Mouse (Mus musculus) midbrain, postnatal 0 days (tissue): ENCODE measurements around the gene Gm9903. TPM values are rescaled to one million over a fixed set of nuclear protein-coding genes. Genes with fewer than 3 reads are reported as not detected.

Experiments
- ATAC-seq: fragments of 200-750 bp; cut with Nextera tagmentation; 2 replicates; pipeline ENCODE4 v1.8.0; 2017; ENCODE audit warnings: moderate number of reproducible peaks, mild to moderate bottlenecking, moderate TSS enrichment, moderate library complexity; ENCODE audit not compliant: low FRiP score
- DNase-seq: peaks from one replicate; pipeline ENCODE4 v3.0.0-alpha.2; 2015; ENCODE audit warnings: low spot score
- H3K27ac ChIP-seq: fragments of 300-500 bp; sonication (generic); 2 replicates; pipeline ENCODE4 v1.5.1; 2014; ENCODE audit warnings: low read depth, mild to moderate bottlenecking, low read length, mixed read lengths
- H3K27me3 ChIP-seq: fragments of 300-500 bp; sonication (generic); 2 replicates; pipeline ENCODE4 v1.6.1; 2014; ENCODE audit warnings: low read length, control low read depth, mixed read lengths; ENCODE audit not compliant: insufficient read depth
- H3K36me3 ChIP-seq: fragments of 300-500 bp; sonication (generic); 2 replicates; pipeline ENCODE4 v1.6.1; 2014; ENCODE audit warnings: low read length, control low read depth, mixed read lengths; ENCODE audit not compliant: insufficient read depth
- H3K4me1 ChIP-seq: fragments of 300-500 bp; sonication (generic); 2 replicates; pipeline ENCODE4 v1.6.1; 2014; ENCODE audit warnings: mild to moderate bottlenecking, control low read depth, antibody characterized with exemption, low read length, mixed read lengths; ENCODE audit not compliant: insufficient read depth
- H3K4me2 ChIP-seq: fragments of 300-500 bp; sonication (generic); 2 replicates; pipeline ENCODE4 v1.6.1; 2014; ENCODE audit warnings: low read depth, mild to moderate bottlenecking, low read length, mixed read lengths; ENCODE audit not compliant: poor library complexity, severe bottlenecking
- H3K4me3 ChIP-seq: fragments of 300-500 bp; sonication (generic); 2 replicates; pipeline ENCODE4 v1.5.1; 2014; ENCODE audit warnings: low read depth, mild to moderate bottlenecking, low read length, moderate library complexity
- H3K9ac ChIP-seq: fragments of 300-500 bp; sonication (generic); replicated peaks from 2 replicates; pipeline ENCODE4 v1.6.1; 2014; ENCODE audit warnings: mild to moderate bottlenecking, low read length, moderate library complexity, mixed read lengths; ENCODE audit not compliant: poor library complexity, severe bottlenecking
- H3K9me3 ChIP-seq: fragments of 300-500 bp; sonication (generic); 2 replicates; pipeline ENCODE4 v1.6.1; 2016; ENCODE audit warnings: low read length, control low read depth
- CTCF ChIP-seq: IDR thresholded peaks from 2 replicates; pipeline ENCODE4 v1.5.1; 2016; ENCODE audit warnings: antibody characterized with exemption, mild to moderate bottlenecking
- WGBS: fragments of 180-500 bp; shearing (Covaris S2); extraction: QIAGEN DNeasy Blood & Tissue Kit; methylation state at CpG from one replicate; pipeline ENCODE4 v1.1.7; 2014; 5-methylcytosine and 5-hydroxymethylcytosine counted together
- polyA plus RNA-seq: library from polyadenylated mRNA; unstranded; fragments of >200 nt; fragmentation: Nextera tagmentation; extraction: Ambion mirVana; gene quantifications from 2 replicates; pipeline ENCODE4 v1.2.1, GENCODE M21; 2015
- total RNA-seq: library from RNA; depleted of rRNA; stranded (reverse); fragments of >200 nt; gene quantifications from 2 replicates; pipeline ENCODE4 v1.2.3, GENCODE M21; 2014

Gm9903 gene
- total and polyA plus RNA-seq, 2 experiments from 2014 or later, result 0.53 TPM; not detected in 1

GRCm38 (mm10) chr5:33605314-33605713 lies 24.4 kb upstream of the Gm9903 start:
- H3K36me3 ChIP-seq, result peaks cover 26% of the 10 kb centered on the region
- H3K4me3 ChIP-seq, result no peak overlapping the region
- no peaks in the 10 kb centered on the region for H3K4me1 ChIP-seq
- no peak for ATAC-seq
- H3K27me3 ChIP-seq, result no peaks in the 10 kb centered on the region
- no peaks in the 10 kb centered on the region for H3K9me3 ChIP-seq
- DNase-seq, result no peak
- no peak overlapping the region for H3K4me2 ChIP-seq
- H3K9ac ChIP-seq, result no peak overlapping the region
- 85% methylated on average over 5 of the region's 5 CpGs for WGBS
- H3K27ac ChIP-seq, result no peak overlapping the region
- TF ChIP-seq CTCF, result no peak

- ATAC-seq, result no peak
- no peak for TF ChIP-seq CTCF
- Histone ChIP-seq H3K36me3 (peaks cover 30% of the 10 kb centered on the region), H3K4me1 (no peaks in the 10 kb centered on the region), H3K4me2 (no peak overlapping the region), H3K27me3 (no peaks in the 10 kb centered on the region), H3K9ac (no peak overlapping the region), H3K27ac (no peak overlapping the region), H3K4me3 (no peak overlapping the region), H3K9me3 (no peaks in the 10 kb centered on the region)
- 67% methylated on average over 7 of the region's 7 CpGs for WGBS
- DNase-seq, result peak; percentile 48
Observed at GRCm38 (mm10) chr5:33606631-33607030, 23.1 kb upstream of the Gm9903 start.

- Histone ChIP-seq H3K4me2 (no peak overlapping the region), H3K27me3 (no peaks in the 10 kb centered on the region), H3K36me3 (peaks cover 38% of the 10 kb centered on the region), H3K9ac (no peak overlapping the region), H3K27ac (no peak overlapping the region), H3K9me3 (no peaks in the 10 kb centered on the region), H3K4me3 (no peak overlapping the region), H3K4me1 (no peaks in the 10 kb centered on the region)
- no peak for ATAC-seq
- no peak for TF ChIP-seq CTCF
- WGBS, result 97% methylated on average over 15 of the region's 15 CpGs
- no peak for DNase-seq
Observed at GRCm38 (mm10) chr5:33607434-33607833, 22.3 kb upstream of the Gm9903 start.

- H3K9me3 ChIP-seq, result no peaks in the 10 kb centered on the region
- no peak for ATAC-seq
- no peaks in the 10 kb centered on the region for H3K4me1 ChIP-seq
- TF ChIP-seq CTCF, result no peak
- peaks cover 36% of the 10 kb centered on the region for H3K36me3 ChIP-seq
- H3K4me2 ChIP-seq, result no peak overlapping the region
- WGBS, result 97% methylated on average over 1 of the region's 1 CpGs
- no peak for DNase-seq
- H3K27ac ChIP-seq, result no peak overlapping the region
- H3K9ac ChIP-seq, result no peak overlapping the region
- H3K4me3 ChIP-seq, result no peak overlapping the region
- H3K27me3 ChIP-seq, result no peaks in the 10 kb centered on the region
Observed at GRCm38 (mm10) chr5:33609226-33609625, 20.5 kb upstream of the Gm9903 start.

- Histone ChIP-seq H3K4me3 (no peak overlapping the region), H3K36me3 (peaks cover 29% of the 10 kb centered on the region), H3K27ac (no peak overlapping the region), H3K9ac (no peak overlapping the region), H3K4me2 (no peak overlapping the region), H3K4me1 (no peaks in the 10 kb centered on the region), H3K9me3 (no peaks in the 10 kb centered on the region), H3K27me3 (no peaks in the 10 kb centered on the region)
- WGBS, result 85% methylated on average over 1 of the region's 1 CpGs
- TF ChIP-seq CTCF, result no peak
- DNase-seq (no peak), ATAC-seq (no peak)
Observed at GRCm38 (mm10) chr5:33611795-33612194, 17.9 kb upstream of the Gm9903 start.

GRCm38 (mm10) chr5:33614391-33614790 lies 15.3 kb upstream of the Gm9903 start:
- 94% methylated on average over 6 of the region's 6 CpGs for WGBS
- no peak for TF ChIP-seq CTCF
- Histone ChIP-seq H3K4me1 (no peaks in the 10 kb centered on the region), H3K4me3 (no peak overlapping the region), H3K27ac (no peak overlapping the region), H3K4me2 (no peak overlapping the region), H3K9me3 (no peaks in the 10 kb centered on the region), H3K36me3 (peaks cover 17% of the 10 kb centered on the region), H3K9ac (no peak overlapping the region), H3K27me3 (no peaks in the 10 kb centered on the region)
- DNase-seq (no peak), ATAC-seq (no peak)
